Mouse (Mus musculus) ES-Bruce4 (cell line): ENCODE measurements around the gene Lmbr1l. TPM values are rescaled to one million over a fixed set of nuclear protein-coding genes. Genes with fewer than 3 reads are reported as not detected.
"Not testable (repeated sequence)": the region's sequence is repeated elsewhere in the genome, so short reads cannot be mapped to it uniquely, and the experiment has no call there.

Experiments used
- H3K27ac ChIP-seq: 2 replicates; pipeline ENCODE4 v1.5.1; 2012; ENCODE audit warnings: low read length, inconsistent platforms; ENCODE audit not compliant: insufficient read depth
- H3K27me3 ChIP-seq: 2 replicates; pipeline ENCODE4 v1.6.1; 2012; ENCODE audit warnings: mild to moderate bottlenecking, low read length, inconsistent platforms; ENCODE audit not compliant: control insufficient read depth, poor library complexity, insufficient read depth, severe bottlenecking
- H3K36me3 ChIP-seq: 2 replicates; pipeline ENCODE4 v1.6.1; 2012; ENCODE audit warnings: inconsistent platforms, mild to moderate bottlenecking, low read length, moderate library complexity; ENCODE audit not compliant: control insufficient read depth, poor library complexity, insufficient read depth, severe bottlenecking
- H3K4me1 ChIP-seq: one replicate; pipeline ENCODE4 v1.8.1; 2011; ENCODE audit warnings: low read length; ENCODE audit not compliant: control insufficient read depth, insufficient read depth
- H3K4me3 ChIP-seq: 2 replicates; pipeline ENCODE4 v1.5.1; 2011; ENCODE audit warnings: low read depth, mild to moderate bottlenecking, low read length
- H3K9ac ChIP-seq: 2 replicates; pipeline ENCODE4 v1.6.1; 2012; ENCODE audit warnings: low read depth, mild to moderate bottlenecking, inconsistent platforms; ENCODE audit not compliant: poor library complexity, severe bottlenecking
- H3K9me3 ChIP-seq: replicated peaks from 2 replicates; pipeline ENCODE4 v1.6.1; 2012; ENCODE audit warnings: mild to moderate bottlenecking, low read length, inconsistent platforms; ENCODE audit not compliant: control insufficient read depth, poor library complexity, insufficient read depth, severe bottlenecking
- CTCF ChIP-seq: IDR thresholded peaks from one replicate; pipeline ENCODE4 v1.8.1; 2011; ENCODE audit warnings: low read depth, low read length
- EP300 ChIP-seq: IDR thresholded peaks from 2 replicates; pipeline ENCODE4 v1.6.1; 2011; ENCODE audit warnings: low read depth, low read length; ENCODE audit not compliant: insufficient read depth
- POLR2A ChIP-seq: IDR thresholded peaks from one replicate; pipeline ENCODE4 v1.8.1; 2011; ENCODE audit warnings: low read length; ENCODE audit not compliant: insufficient read depth
- polyA plus RNA-seq: library from polyadenylated mRNA; stranded (reverse); fragments of >200 nt; gene quantifications from 2 replicates; pipeline ENCODE4 v1.2.4, GENCODE M21; 2011; ENCODE audit warnings: low read depth; ENCODE audit not compliant: missing spikeins, insufficient read depth, insufficient read length

The Lmbr1l gene
- polyA plus RNA-seq, 1 experiment = 33.4 TPM

GRCm38 (mm10) chr15:98921510-98921909 lies 3.5 kb upstream of the Lmbr1l start:
- TF ChIP-seq POLR2A (no peak), EP300 (no peak), CTCF (no peak)
- Histone ChIP-seq H3K36me3 (no peaks in the 10 kb centered on the region), H3K9ac (no peak overlapping the region), H3K27me3 (no peaks in the 10 kb centered on the region), H3K9me3 (no peaks in the 10 kb centered on the region), H3K4me3 (no peak overlapping the region), H3K4me1 (no peaks in the 10 kb centered on the region), H3K27ac (no peak overlapping the region)

- H3K27me3 ChIP-seq, H3K9me3 ChIP-seq, H3K36me3 ChIP-seq, H3K4me1 ChIP-seq, H3K27ac ChIP-seq: not testable (repeated sequence)
- H3K4me3 ChIP-seq = peak overlapping the region; percentile 80
- H3K9ac ChIP-seq = peak overlapping the region; percentile 72
These were observed 466 bp upstream of the Lmbr1l start for GRCm38 (mm10) chr15:98918499-98918895.

- Histone ChIP-seq H3K4me3 (peak overlapping the region; percentile 80), H3K36me3 (no peaks in the 10 kb centered on the region), H3K27ac (no peak overlapping the region), H3K4me1 (peaks cover 3% of the 10 kb centered on the region), H3K27me3 (no peaks in the 10 kb centered on the region), H3K9ac (peak overlapping the region; percentile 90), H3K9me3 (no peaks in the 10 kb centered on the region)
- TF ChIP-seq POLR2A (no peak), EP300 (no peak), CTCF (no peak)
These were observed 940 bp downstream of the Lmbr1l start for GRCm38 (mm10) chr15:98917091-98917490.

GRCm38 (mm10) chr15:98916016-98916415 lies 2.0 kb downstream of the Lmbr1l start:
- no peaks in the 10 kb centered on the region for H3K9me3 ChIP-seq
- no peak overlapping the region for H3K4me3 ChIP-seq
- H3K27ac ChIP-seq = no peak overlapping the region
- no peak for TF ChIP-seq CTCF
- no peak for TF ChIP-seq POLR2A
- no peak for TF ChIP-seq EP300
- peaks cover 3% of the 10 kb centered on the region for H3K4me1 ChIP-seq
- no peak overlapping the region for H3K9ac ChIP-seq
- H3K36me3 ChIP-seq = no peaks in the 10 kb centered on the region; the same call in 1 of the 2 replicates
- no peaks in the 10 kb centered on the region for H3K27me3 ChIP-seq

- H3K4me1 ChIP-seq = peaks cover 3% of the 10 kb centered on the region
- H3K9ac ChIP-seq = no peak overlapping the region
- H3K36me3 ChIP-seq = peaks cover 2% of the 10 kb centered on the region; the same call in 1 of the 2 replicates
- H3K27ac ChIP-seq = no peak overlapping the region
- H3K4me3 ChIP-seq = no peak overlapping the region
- TF ChIP-seq CTCF = no peak
- TF ChIP-seq EP300 = no peak
- TF ChIP-seq POLR2A = no peak
- no peaks in the 10 kb centered on the region for H3K27me3 ChIP-seq
- H3K9me3 ChIP-seq = no peaks in the 10 kb centered on the region
These were observed 3.1 kb downstream of the Lmbr1l start for GRCm38 (mm10) chr15:98914903-98915302.

- Histone ChIP-seq H3K4me3 (no peak overlapping the region), H3K4me1 (no peaks in the 10 kb centered on the region), H3K9me3 (no peaks in the 10 kb centered on the region), H3K27ac (no peak overlapping the region), H3K36me3 (peaks cover 3% of the 10 kb centered on the region), H3K9ac (no peak overlapping the region), H3K27me3 (no peaks in the 10 kb centered on the region)
- no peak for TF ChIP-seq POLR2A
- TF ChIP-seq CTCF = peak; percentile 91
- no peak for TF ChIP-seq EP300
These were observed 13.3 kb downstream of the Lmbr1l start for GRCm38 (mm10) chr15:98904692-98905091.

GRCm38 (mm10) chr15:98902600-98902999 lies 15.4 kb downstream of the Lmbr1l start:
- Histone ChIP-seq H3K27ac (no peak overlapping the region), H3K9ac (no peak overlapping the region), H3K9me3 (no peaks in the 10 kb centered on the region), H3K4me3 (no peak overlapping the region), H3K36me3 (peaks cover 3% of the 10 kb centered on the region), H3K4me1 (no peaks in the 10 kb centered on the region), H3K27me3 (peaks cover 2% of the 10 kb centered on the region; the same call in 1 of the 2 replicates)
- no peak for TF ChIP-seq POLR2A
- no peak for TF ChIP-seq EP300
- no peak for TF ChIP-seq CTCF
